Mouse (Mus musculus): ENCODE measurements around the gene Irf9. TPM values are rescaled to one million over a fixed set of nuclear protein-coding genes. Genes with fewer than 3 reads are reported as not detected.

Gene Irf9
- total and polyA plus RNA-seq, 3 experiments: 8.5 to 14.8 TPM; not detected in 1

DNA sequence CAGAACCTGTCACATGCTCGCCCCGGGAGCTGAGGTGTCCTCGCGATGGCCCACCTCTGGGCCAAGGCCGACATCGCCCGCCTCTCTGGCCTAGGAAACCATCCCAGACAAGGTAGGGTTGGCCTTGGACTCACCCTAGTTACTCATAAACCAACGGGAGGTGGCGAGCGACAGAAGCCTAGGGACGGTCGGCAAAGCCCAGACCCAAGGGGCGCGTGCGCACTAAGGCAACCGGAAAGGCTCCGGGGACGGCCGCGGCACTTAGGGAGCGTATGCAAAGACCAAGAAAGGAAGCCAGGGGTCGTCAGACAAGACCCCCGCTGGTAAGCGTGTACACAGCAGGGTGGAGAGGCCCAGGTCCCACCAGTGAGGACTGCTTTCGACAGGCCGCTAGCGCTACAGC is 43.6 kb upstream of the Irf9 start, which contains the start of gene Dcaf11:
TSS of gene Dcaf11 (plus strand) at position 208 of the 403 bp plus-strand sequence.
- DNase-seq (ENCODE audit: low read depth, low spot score): peak; percentile 97
- H3K9me3 ChIP-seq (replicated peaks; ENCODE audit: insufficient read depth, low read length): no peaks in the 10 kb centered on the region
- H3K27me3 ChIP-seq (ENCODE audit: control insufficient read depth in 1 of 2, insufficient read depth in 2 of 2, low read length in 2 of 2): no peaks in the 10 kb centered on the region
- peak within 1 kb of the TSS; percentile 87 for H3K27ac ChIP-seq (ENCODE audit: control insufficient read depth, low read depth, low read length)
- no peaks in the 10 kb centered on the region; the same call in none of the 2 replicates for H3K79me2 ChIP-seq (ENCODE audit: control insufficient read depth, insufficient read depth, low read length, poor library complexity)
- peak; percentile 52; the same call in 1 of the 2 replicates for TF ChIP-seq ELF1 (IDR thresholded peaks at IDR 0.05; ENCODE audit: low read depth, low read length)
- TF ChIP-seq UBTF (IDR thresholded peaks at IDR 0.05; ENCODE audit: borderline replicate concordance, insufficient read depth, low read depth, low read length): peak; percentile 69; the same call in 1 of the 2 replicates
- TF ChIP-seq ZNF384 (IDR thresholded peaks at IDR 0.05; ENCODE audit: low read depth, low read length): no peak
- no peak for TF ChIP-seq MAZ (IDR thresholded peaks at IDR 0.05; ENCODE audit: low read depth, low read length)
- peak; percentile 50 for TF ChIP-seq NELFE (IDR thresholded peaks at IDR 0.05; ENCODE audit: low read depth, low read length)
- TF ChIP-seq TCF12 (IDR thresholded peaks at IDR 0.05; ENCODE audit: low read depth, low read length): 0 out of 2 replicates have a peak, but pooled peaks have one; percentile 30
- 0 out of 6 replicates have a peak, but pooled peaks of 1 of the 3 experiments have one; percentile 5 for TF ChIP-seq CTCF (IDR thresholded peaks at IDR 0.05 in 2 of 3, conservative IDR thresholded peaks at IDR 0.05 in 1 of 3; ENCODE audit: control insufficient read depth in 1 of 3, insufficient read depth in 1 of 3, low read depth in 2 of 3, low read length in 3 of 3, poor library complexity in 1 of 3, severe bottlenecking in 1 of 3)
- peak; percentile 4; the same call in 1 of the 2 replicates for TF ChIP-seq POLR2AphosphoS5 (IDR thresholded peaks at IDR 0.05; ENCODE audit: borderline replicate concordance, low read depth, low read length)
- peak; percentile 84 for TF ChIP-seq NRF1 (IDR thresholded peaks at IDR 0.05; ENCODE audit: insufficient read depth, low read depth, low read length, poor library complexity, severe bottlenecking)
- peak; percentile 62; the same call in 1 of the 2 replicates for TF ChIP-seq SIN3A (IDR thresholded peaks at IDR 0.05; ENCODE audit: low read length)
- TF ChIP-seq CHD1 (IDR thresholded peaks at IDR 0.05; ENCODE audit: low read depth, low read length): no peak
- TF ChIP-seq JUND (IDR thresholded peaks at IDR 0.05; ENCODE audit: low read depth, low read length): no peak
- TF ChIP-seq SMC3 (IDR thresholded peaks at IDR 0.05; ENCODE audit: low read depth, low read length): 0 out of 2 replicates have a peak, but pooled peaks have one; percentile 5
- TF ChIP-seq POLR2AphosphoS2 (IDR thresholded peaks at IDR 0.05; ENCODE audit: low read length): peak; percentile 23; the same call in 1 of the 2 replicates
- TF ChIP-seq USF1 (IDR thresholded peaks at IDR 0.05; ENCODE audit: low read depth, low read length): 0 out of 2 replicates have a peak, but pooled peaks have one; percentile 39
- TF ChIP-seq E2F4 (IDR thresholded peaks at IDR 0.05; ENCODE audit: borderline replicate concordance, low read depth, low read length): no peak; the same call in 1 of the 2 replicates
- no peak for TF ChIP-seq CHD2 (IDR thresholded peaks at IDR 0.05; ENCODE audit: low read length)
- TF ChIP-seq MEF2A (IDR thresholded peaks at IDR 0.05; ENCODE audit: extremely low read depth, insufficient replicate concordance, low read depth, low read length, poor library complexity, severe bottlenecking): no peak
- peak; percentile 67 to 72 for TF ChIP-seq POLR2A (IDR thresholded peaks at IDR 0.05; ENCODE audit: control insufficient read depth in 1 of 2, insufficient read depth in 1 of 2, low read depth in 1 of 2, low read length in 2 of 2, poor library complexity in 1 of 2)
- peak; percentile 69; the same call in 1 of the 2 replicates for TF ChIP-seq HCFC1 (IDR thresholded peaks at IDR 0.05; ENCODE audit: low read depth, low read length)
- TF ChIP-seq TAL1 (IDR thresholded peaks at IDR 0.05; ENCODE audit: low read length): no peak
- no peak; the same call in 1 of the 2 replicates for TF ChIP-seq ZMIZ1 (IDR thresholded peaks at IDR 0.05; ENCODE audit: low read depth, low read length)
- no peak; a peak in 1 of 4 replicates for TF ChIP-seq EP300 (IDR thresholded peaks at IDR 0.05; ENCODE audit: low read depth in 1 of 2, low read length in 2 of 2)
- H3K36me3 ChIP-seq (ENCODE audit: control insufficient read depth in 1 of 2, insufficient read depth in 2 of 2, low read length in 2 of 2): peaks cover 0 to 24% of the 10 kb centered on the region in 2 experiments; a peak in 2 of 4 replicates
- peaks cover 7 to 30% of the 10 kb centered on the region in 2 experiments; a peak in 3 of 4 replicates for H3K4me1 ChIP-seq (ENCODE audit: control insufficient read depth in 1 of 2, insufficient read depth in 2 of 2, low read length in 2 of 2)
- peak within 1 kb of the TSS; percentile 68 to 81 for H3K4me3 ChIP-seq (ENCODE audit: control insufficient read depth in 1 of 2, insufficient read depth in 1 of 2, low read depth in 2 of 2, low read length in 2 of 2)
- peak within 1 kb of the TSS; percentile 75 for H3K9ac ChIP-seq (ENCODE audit: control insufficient read depth, low read depth, low read length, poor library complexity, severe bottlenecking)

All from MEL (cell line).